Mouse (Mus musculus): ENCODE results near the gene Foxred2.

Gene Foxred2
- long read RNA-seq, experiment 1, partial matches to known transcripts: 0 of 1 reads
- long read RNA-seq, experiment 1, other reads (novel, unspliced or antisense): 0 of 1 reads
- long read RNA-seq, experiment 2, full-length matches to known transcripts: 1 of 1 reads
- long read RNA-seq, experiment 2, partial matches to known transcripts: 0 of 1 reads
- long read RNA-seq, experiment 2, other reads (novel, unspliced or antisense): 0 of 1 reads

DNA sequence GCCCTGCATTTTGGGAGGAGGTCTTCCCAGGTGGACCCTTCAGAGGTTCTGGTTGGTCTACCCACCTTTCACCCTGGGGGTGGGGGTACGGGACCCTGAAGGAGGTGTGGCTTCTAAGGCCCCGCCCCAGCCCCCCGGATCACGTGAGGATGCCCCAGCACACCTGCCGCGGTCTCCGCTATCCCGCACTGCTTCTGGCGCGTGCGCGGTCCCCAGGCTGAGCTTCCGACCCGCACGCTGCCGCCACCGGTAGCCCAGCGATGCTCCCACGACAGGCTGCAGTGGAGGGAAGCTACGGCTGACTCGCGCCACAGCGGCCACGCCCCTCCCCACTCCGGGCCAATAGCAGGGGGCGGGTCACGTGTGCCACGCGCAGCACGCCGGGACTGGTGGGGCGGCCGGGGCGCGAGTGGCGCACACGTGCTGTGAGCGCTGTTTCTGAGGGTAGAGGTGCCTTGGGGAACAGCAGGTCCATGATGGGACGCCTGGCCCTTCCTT, at the start of gene Foxred2:
TSS of gene Foxred2 (minus strand) at position 319 of the 498 bp plus-strand sequence.
- intact Hi-C loops (cut with DNase I): no loop called here

DNA sequence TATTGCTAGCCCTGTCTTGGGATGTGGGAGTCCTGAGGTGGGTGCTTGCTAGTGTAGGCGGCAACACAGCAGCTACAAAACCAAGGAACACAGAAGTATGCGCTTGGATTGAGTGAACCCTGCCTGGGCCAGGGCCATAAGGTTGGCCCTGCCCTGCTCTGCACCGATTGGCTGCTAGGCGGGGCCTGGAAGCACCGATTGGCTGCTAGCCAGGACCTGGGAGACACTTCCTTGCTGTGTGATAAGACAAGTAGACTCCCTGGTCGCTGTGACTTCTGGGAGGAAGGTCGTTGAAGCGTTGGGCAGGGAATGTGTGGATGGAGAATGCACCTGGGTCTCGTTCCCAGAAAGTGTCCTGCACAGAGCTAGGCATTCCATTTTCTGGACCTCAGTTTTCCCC, 47.4 kb upstream of the Foxred2 start:
- intact Hi-C loops (cut with DNase I): no loop called here

DNA sequence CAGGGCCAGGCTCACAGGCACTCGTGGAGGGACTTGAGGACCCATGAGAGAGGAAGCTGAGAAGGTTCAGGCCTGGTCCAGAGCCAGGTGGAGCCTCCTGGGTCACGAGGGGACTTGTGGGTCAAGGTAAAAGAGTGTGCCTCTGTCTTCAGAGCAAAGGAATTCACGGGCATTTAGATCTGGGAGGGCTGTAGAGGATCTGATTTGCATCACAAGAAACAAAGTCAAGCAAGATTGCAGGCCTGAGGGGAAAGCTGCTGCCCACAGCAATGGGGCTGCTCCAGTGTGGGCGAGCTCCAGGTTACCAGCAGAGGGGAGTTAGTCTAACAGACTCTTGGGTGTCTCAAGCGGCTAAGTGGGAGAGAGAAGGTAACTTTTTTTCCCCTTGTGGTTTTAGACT, 44.9 kb upstream of the Foxred2 start:
- intact Hi-C loops (cut with DNase I): no loop called here

DNA sequence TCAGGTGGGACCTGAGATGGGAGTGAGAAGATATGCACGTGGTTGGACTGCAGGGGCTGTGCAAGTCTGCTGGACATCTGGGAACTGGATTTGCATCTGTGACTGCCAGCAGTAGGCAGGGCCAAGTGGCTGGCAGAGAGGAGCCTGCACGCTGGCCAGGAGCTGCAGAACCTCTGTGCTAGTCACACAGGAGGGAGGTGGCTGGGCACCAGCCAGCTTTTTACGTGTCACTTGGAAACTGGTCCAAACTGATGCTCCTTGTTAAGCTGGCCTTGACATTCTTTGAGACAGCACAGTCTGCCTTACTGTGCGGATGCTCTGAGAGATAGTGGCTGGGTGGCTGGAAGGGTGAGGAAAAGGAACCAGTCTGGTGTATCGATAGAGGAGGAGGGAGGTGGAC, 32.0 kb upstream of the Foxred2 start:
- intact Hi-C loops (cut with DNase I): no loop called here

DNA sequence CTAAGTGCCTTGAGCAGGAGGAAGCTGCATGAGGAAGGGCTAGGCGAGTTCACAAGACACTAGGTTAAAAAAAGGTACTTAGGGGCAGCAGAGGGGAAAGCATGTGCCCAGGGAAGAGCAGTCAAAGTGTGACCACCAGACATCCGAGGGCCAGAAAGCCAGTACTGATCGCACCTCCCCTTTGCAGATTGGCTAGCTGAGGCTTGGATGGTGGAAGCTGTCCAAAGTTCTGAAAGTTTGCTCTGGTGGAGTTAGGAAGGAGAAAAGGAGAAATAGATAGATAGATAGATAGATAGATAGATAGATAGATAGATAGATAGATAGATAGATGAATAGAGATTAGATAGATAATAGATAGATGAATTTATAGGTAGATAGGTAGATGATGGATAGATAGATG, 26.9 kb upstream of the Foxred2 start:
- intact Hi-C loops (cut with DNase I): loop anchor here (5.0 kb wide), 3 partner anchors 139 to 254 kb away; partner anchors contain the start of genes Cacng2 and Ift27

DNA sequence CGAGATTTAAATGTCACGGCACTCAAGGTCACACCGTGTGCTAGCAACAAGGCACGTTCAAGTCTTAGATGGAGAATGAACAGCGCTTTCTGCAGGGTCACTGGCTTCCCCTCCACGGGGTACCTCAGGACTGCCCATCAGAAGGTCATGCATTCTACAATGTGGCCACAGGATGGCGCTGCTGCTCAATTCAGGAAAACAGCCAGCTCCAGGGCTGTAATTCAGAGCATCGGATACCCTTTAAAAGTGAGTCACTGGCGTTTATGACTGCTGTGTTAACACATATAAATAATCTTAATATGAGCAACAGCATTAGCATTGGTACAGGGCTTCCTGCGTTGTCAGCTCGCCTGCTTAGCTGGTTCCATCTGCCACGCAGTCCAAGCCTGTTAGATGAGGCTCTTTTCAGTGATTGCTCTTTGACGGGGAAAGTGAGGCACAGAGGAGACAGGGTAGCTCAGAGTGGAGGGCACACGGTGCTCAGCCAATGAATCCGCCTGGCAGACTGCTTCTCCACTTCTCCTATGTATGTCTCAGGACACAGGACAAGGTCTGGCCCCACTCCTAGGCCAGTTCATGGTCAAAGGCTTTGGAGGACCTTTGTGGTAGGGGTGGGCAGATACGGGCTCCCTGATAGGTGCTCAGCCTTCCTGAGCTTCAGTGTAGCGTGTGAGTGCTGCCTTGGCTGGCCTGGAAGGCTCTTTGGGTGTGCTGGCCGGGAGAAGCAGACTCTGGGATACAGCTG, 25.8 kb upstream of the Foxred2 start:
- intact Hi-C loops (cut with DNase I): loop anchor here (5.0 kb wide), 3 partner anchors 140 to 255 kb away; partner anchors contain the start of genes Cacng2 and Ift27

DNA sequence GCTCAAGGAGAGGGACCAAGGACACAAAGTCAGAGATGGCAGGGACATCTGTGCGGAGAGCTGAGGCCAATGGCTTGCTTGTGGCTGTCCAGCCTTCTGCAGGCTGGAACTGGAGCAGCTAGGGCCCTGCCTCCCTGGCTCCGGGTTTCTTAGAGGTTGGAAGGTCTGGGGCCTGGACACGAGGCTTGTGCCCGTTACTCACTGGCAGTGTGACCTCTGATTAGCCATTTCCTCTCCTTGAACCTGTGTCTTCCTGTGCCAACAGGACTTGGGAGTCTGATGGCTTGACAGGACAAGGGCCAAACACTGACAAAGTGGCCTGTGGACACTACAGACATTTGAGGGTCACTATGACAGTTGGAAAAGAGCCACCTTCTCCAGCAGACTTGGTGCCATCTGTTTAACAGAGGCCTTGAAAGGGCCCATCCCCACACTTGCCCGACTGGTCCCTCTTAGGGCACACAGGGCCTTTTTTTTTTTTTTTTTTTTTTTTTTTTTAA, 24.7 kb upstream of the Foxred2 start:
- intact Hi-C loops (cut with DNase I): loop anchor here (5.0 kb wide), 3 partner anchors 141 to 256 kb away; partner anchors contain the start of genes Cacng2 and Ift27

DNA sequence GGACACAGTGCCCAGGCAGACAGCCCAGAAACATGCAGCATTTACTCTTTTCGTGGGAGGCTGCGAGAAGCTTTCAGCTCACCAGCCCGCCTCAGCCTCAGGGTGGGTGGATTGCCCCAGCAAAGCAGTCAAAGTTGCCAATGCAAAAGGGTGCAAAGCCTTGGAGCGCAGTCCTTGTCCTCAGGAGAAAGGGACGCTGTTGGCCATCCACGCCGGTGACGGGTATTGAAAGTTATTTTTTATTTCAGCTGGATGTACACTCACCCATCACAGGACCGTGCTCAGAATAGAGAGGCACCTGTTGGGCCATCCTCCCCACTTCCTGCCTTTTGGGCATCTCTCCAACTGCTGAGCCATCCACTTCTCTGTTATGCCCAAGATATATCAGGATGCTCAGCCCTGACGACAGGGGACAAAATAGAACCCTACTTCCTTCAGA, 22.9 kb upstream of the Foxred2 start:
- intact Hi-C loops (cut with DNase I): loop anchor here (5.0 kb wide), 1 partner anchor 47 kb away; no protein-coding TSS in a partner anchor

DNA sequence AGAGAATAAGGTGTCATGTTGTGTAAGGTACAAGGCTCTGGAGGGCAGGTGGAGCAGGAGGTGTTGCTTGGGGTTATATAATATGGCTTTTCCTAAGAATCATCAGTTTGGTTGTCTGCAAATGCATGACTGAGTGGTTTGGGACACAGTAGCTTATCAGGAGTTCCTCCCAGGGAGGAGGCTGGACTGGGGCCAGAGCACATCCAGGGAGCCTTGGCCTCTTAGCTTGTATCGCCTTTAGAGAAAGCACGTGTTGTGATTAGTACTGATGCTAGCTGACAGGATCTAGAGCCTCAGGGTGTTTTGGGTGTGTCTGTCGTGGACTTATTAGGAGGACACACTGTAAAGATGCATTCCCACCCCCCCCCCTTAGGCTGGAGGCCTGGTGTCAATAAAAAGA, 21.1 kb upstream of the Foxred2 start:
- intact Hi-C loops (cut with DNase I): loop anchor here (5.0 kb wide), 1 partner anchor 45 kb away; no protein-coding TSS in a partner anchor

DNA sequence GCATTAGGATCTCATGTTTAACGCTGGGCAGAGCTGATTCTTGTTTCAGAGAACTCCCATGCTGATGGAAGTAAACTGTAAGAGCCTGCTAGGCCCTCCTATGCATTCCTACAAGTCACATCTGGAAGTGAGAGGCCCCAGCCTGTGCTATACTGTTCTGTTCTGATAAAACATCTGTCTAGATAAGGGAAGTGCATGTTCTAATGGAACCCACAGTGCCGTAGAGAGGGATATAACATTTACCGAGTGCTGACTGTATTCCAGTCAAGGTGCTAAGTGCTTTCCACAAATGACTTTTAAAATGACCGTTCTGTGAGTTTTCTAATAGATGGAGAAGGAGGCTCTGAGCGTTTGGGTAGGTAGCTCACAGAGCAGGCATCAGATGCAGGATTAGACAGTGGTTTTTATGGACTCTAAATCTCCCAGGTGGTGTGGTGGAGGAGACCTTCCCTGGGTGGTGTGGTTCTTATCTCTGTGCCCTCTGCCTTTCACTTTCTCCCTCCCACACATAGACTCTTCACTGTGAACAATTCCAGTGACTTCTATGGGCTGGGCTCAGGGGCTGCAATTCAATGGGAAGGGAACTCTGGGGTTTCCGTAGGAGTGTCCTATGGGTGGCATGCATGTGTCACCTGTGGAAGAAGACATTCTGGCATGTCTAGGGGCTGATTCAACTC, 17.8 kb upstream of the Foxred2 start:
- intact Hi-C loops (cut with DNase I): no loop called here

DNA sequence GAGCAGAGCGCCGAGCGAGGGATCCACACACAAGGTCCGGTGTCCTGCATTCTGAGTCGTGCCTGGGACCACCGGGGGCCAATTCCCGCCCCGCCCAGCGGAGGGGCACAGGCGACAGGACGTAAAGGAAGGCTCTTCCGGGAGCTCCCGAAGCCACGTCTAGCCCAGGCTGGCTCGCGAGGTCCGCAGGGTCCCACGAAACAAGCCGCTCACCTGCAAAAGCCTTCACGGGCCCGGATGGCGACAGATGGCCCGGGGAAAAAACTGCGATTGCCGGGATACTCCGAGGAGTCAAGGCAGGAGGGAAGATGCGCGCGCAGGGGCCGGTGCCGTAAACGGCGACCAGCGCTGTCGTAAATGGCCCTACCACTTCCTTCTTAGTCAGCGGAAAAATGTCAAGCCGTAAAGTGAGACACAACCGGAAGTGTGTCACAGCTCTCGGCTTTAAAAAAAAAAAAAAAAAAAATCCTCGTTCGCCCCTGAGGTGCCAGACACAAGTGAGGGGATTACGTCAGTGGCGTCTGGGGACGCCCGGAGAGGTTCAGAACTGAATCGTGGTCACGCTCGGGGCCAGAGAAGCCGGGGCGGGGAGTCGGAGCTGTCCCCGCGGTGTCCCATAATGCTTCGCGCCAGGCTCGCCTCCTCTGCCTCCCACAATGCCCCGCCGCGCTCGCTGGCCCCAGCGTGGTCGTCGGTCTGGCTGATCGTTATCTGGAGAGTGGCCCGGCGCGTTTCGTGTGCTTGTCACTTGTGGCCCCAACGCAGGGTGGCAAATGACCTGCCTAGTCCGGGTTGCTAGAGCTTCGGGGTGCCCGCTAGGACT, 14.2 kb upstream of the Foxred2 start, which contains the start of gene Eif3d:
TSS of gene Eif3d (minus strand) at position 344 of the 823 bp plus-strand sequence.
- intact Hi-C loops (cut with DNase I): no loop called here

DNA sequence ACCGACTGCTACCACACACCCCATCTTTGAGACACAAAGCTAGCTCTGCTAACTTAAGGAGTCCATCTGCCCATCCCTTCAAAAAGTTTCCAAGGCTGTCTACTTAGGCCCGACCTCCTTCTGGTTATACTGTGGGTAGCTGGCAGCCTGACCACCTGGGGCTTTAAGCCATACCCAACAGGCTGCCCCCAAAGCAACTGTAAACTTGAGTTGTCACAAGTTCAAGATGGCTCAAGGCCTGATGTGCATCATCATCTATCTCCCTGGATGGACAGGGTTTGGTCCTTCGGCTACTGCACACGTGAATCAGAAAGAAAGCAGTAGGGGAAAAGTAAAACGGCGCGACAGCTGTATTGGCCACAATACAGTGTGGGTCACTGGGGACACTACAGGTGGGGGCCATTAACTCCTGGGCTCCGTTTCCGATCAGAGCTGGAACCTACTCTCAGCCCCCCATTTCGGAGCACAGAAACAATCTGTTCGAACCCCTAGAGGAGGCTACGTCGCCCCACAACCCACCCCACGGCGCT, 13.5 kb upstream of the Foxred2 start:
- intact Hi-C loops (cut with DNase I): no loop called here

DNA sequence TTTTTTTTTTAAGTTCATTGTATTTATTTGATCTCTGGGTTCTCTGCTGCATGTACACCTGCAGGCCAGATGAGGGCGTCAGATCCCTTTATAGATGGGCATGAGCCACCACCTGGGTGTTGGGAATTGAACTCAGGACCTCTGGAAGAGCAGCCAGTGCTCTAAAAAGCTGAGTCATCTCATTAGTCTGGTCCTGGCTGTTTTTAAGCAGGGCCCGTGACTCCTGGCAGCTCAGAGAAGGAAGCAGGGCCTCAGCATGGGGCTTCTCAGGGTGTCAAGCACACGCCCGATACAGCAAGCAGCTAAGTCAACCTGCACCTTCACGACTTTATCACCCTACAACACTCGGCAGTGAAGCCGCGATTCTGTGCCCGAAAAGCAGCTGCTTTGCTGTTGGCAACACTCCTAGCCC, 8.6 kb upstream of the Foxred2 start:
- intact Hi-C loops (cut with DNase I): no loop called here

DNA sequence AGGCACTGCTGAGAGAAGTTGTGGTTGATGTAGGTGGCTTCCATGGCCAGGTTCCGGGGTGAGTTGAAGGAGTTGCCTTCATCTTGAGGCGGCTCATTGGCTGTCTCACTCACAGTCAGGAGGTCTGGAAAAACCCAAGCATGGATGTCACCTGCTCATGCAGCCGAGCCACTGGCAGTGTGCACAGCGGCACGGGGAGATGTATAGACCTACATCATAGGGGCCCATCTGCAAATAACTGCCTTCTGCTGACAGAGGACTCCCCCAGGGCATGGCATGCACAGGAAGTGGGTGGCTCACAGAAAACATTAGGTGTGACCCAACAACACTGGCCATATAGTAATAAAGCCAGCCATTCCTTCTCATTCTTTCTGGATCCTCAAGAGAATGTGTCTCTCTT, 5.9 kb upstream of the Foxred2 start:
- intact Hi-C loops (cut with DNase I): no loop called here

DNA sequence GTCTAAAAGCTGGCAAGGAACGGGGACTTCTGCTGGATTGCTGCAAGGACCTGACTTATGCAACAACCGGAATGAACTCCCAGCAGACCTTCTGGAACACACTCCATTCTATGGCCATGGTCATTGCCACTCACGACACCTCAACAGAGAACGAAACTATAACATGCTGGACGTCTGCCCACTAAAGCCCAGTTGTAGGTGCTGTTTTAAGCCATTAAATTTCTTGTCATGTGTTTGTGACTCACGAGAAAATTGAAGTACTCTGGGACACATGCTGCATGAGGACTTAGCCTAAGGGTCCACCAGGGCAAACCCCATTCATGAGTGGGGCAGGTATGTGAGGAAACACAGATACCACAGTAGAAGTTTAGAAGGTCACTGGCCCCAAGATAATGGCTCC, 4.2 kb upstream of the Foxred2 start:
- intact Hi-C loops (cut with DNase I): no loop called here

DNA sequence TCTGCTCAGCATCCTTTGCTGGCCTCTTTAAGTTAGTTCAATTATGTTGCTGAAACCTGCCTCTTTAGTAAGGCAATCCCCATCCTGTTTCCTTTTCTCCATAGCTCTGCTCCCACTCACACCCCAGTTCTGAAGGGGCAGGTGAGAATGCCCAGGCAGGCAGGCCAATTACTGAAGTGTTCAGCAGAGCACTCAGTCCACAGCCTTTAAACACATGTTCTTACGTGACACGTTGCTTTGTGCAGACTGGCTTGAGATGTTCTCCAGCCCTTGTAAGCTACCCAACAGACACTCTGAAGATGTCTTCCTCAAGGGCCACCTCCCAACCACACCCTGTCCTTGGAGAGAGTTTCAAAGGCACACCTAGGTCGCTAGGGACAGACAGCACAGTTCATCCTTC, 1.5 kb upstream of the Foxred2 start:
- intact Hi-C loops (cut with DNase I): no loop called here

DNA sequence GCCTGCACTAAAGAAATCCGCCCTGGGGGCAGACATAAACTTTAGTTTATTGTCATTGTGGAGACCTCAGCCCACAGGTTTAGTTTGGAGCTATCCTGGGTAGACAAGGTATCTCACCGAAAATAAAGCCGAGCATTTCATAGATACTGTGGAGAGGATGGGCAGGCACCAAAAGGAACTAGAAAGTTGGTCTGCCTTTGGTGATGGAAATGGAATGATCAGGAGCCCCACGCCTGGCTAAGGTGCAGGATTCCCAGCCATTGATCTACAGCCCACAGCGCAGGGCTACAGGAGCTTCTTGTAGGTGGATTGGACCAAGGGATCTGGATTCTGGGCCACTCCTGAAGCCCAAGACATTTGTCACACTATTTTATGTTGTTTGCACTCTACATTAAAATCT, 1.1 kb upstream of the Foxred2 start:
- intact Hi-C loops (cut with DNase I): no loop called here

DNA sequence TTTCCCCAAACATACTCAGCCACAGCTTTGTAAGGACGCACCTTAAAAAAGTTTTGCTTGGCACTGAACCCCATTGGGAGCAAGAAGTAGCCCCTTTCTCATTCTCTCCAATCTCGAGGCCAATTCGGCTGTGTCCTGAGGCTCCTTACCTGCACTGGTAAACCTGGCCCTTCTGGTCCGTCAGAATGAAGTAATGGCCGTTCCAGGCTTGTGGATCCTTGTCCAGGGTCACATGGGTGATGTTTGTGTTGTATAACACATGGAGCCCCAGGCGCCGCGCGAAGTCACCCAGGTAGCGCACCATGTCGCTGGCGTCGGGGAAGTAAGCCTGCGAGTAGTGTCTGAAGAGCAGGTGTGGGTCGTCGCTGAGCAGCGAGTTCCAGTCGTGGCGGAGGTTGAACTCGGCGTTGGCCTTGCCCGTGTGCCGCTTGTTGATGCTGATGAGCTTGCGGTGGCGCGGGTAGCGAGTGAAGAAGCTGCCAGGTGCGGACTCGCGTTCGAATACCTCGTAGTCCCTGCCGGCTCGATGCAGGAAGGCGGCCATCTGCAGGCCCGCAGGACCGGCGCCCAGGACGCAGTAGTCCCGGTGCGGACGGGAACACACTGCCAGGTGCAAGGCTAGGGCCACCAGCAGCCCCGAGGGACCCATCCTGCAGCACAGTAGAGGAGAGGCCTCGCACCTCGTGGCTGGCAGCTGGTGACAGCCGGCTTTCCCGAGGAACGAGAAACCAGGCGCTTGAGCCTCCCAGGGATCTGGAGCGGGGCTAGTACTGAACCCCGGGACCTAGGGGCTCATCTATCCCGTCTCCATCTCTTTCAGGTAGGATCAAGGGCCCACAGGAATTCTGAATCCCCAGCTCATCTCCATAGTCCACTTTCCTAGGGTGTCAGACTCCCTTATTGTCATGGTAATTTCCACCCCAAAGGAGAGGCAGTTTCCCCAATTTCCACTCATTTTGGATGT, 800 bp downstream of the Foxred2 start:
- intact Hi-C loops (cut with DNase I): no loop called here

DNA sequence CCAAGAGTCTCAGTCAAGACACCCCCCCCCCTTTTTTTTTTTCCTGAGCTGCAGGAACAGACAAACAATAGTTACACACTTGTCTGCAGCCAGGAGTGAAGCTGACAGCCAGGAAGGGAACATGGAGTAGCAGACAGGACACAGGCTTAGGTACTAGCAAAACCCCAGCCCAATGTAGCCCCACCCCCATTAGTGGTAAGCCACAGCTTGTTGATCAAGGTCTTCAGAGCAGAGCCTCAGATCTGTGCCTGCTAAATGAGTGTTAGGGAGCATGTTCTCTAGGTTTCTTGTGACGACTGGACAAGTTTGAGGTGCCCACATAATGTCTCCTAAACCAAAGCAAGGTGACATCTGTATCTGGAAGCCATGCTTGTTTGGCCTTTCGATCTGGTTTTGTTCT, 2.2 kb downstream of the Foxred2 start:
- intact Hi-C loops (cut with DNase I): no loop called here

All from adrenal gland (tissue).